Mouse (Mus musculus) brain, embryonic 14.5 days (tissue): Measurements from ENCODE around the gene Dtnb. TPM values are rescaled to one million over a fixed set of nuclear protein-coding genes. Genes with fewer than 3 reads are reported as not detected.

Experiments
- DNase-seq: peaks from one replicate; pipeline ENCODE4 v3.0.0-alpha.2; 2011; ENCODE audit warnings: low read depth
- CTCF ChIP-seq: fragments of 200-500 bp; IDR thresholded peaks from 2 replicates; pipeline ENCODE4 v1.5.1; 2012; ENCODE audit warnings: inconsistent platforms, mild to moderate bottlenecking, moderate library complexity, borderline replicate concordance; ENCODE audit not compliant: insufficient read depth, insufficient read length; ENCODE audit errors: extremely low read depth
- POLR2A ChIP-seq: fragments of 200-500 bp; IDR thresholded peaks from 2 replicates; pipeline ENCODE4 v1.6.1; 2012; ENCODE audit warnings: mild to moderate bottlenecking, inconsistent platforms, borderline replicate concordance; ENCODE audit not compliant: poor library complexity, insufficient read depth, insufficient read length, severe bottlenecking; ENCODE audit errors: extremely low read depth
- polyA plus RNA-seq: library from polyadenylated mRNA; depleted of rRNA; stranded (reverse); fragments of >200 nt; gene quantifications from 2 replicates; pipeline ENCODE4 v1.2.3, GENCODE M21; 2012; rRNA removed

Dtnb gene
- polyA plus RNA-seq, 1 experiment = 61.1 TPM

DNA sequence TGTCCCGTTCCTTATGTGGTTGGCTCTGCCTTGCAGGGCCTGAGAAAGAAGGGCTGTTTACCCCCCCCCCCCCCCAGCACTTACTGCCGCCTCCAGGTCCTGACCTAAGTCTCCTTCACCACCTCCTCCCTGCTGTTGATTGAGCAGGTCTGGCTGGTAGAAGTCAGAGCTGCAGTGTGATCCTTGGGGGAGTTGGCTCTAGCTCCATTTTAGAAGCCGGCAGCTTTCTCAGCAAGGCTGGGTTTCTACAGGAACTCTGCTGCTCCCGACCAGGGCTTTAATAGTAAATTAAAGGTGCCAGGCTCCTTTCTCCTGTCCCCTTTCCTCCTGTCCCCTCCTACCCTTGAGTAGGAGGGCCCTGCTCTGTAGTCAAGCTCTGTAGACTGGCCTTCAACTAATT lies 238.3 kb downstream of the Dtnb start:
- no peak for TF ChIP-seq POLR2A
- no peak for TF ChIP-seq CTCF
- no peak for DNase-seq

DNA sequence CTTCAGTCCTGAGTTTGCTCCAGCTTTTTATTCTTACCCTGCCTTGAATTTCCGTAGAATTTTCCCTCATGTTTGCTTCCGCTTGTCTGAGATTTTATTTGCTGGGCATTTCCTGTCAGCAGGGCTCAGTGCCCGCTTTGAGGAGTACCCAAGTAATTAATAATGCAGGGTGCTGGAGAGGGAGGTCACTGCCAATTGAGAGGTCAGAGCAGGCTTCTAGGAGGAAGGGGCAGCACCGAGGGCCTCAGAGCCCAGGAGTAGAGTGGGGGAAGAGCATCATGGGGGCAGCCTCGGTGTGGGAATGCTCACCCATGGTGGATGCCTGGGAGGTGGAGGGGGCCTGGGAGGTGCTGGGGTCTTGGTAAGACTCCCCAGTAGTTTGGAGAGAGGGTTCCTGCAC lies 239.4 kb downstream of the Dtnb start:
- no peak for DNase-seq
- no peak for TF ChIP-seq CTCF

DNA sequence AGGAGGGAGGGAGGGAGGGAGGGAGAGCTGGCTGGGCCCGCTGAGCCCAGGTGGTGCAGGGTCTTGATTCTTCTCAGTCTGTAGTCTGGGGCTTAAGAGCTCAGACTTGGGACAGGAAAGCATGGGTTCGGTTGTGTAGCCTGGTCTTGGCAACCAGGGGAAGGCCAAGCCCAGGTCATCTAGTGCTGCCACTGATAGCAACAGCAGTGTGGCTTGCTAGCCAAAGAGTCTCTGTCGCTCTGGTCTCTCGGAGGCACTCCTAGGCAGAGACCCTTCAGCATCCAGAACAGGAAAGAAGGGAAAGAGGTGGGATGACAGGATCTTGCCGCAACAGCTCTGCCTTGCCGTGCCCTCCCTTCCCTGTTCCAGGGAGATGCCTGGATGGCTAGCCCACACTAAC lies 240.1 kb downstream of the Dtnb start:
- TF ChIP-seq CTCF = no peak
- TF ChIP-seq POLR2A = no peak
- no peak for DNase-seq

DNA sequence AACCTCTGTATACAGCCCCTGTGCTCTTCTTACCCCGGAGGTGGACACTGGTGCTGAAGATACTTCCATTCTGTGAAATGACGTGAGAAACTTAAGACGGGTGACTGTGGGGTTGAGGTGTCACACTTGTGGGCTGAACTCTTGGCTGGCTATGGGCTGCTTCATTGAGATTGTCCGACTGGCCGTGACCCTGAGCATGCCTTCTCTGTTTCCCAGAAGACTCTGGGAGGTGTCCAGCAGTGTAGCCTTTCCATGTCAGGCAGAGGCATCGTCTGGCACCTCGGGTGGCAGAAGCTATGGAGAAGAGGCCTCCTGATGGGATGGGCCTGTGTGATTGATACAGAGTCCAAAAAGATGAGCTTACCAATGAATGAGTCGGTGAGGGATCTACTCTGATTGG lies 241.0 kb downstream of the Dtnb start:
- no peak for DNase-seq
- TF ChIP-seq CTCF = no peak
- TF ChIP-seq POLR2A = no peak

DNA sequence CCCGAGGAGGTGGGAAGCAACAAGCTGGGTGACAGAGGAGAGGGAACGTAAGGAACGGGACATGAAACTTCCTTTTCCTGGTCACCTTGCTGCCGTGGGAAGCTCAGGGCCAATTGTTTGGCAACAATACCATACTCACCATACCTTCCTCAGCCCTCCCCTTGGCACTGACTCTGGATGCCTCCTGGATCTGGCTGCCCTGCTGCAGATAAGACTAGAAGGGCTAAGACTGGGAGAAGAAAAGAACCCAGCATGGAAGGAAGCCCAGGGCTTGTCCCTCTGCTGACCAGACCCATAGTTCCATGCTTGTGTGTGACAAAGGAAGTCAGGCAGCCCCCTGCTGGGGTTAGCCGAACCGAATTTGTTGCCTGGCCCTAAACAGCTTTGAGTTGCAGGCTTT lies 243.2 kb downstream of the Dtnb start:
- no peak for DNase-seq
- TF ChIP-seq CTCF = no peak
- no peak for TF ChIP-seq POLR2A

DNA sequence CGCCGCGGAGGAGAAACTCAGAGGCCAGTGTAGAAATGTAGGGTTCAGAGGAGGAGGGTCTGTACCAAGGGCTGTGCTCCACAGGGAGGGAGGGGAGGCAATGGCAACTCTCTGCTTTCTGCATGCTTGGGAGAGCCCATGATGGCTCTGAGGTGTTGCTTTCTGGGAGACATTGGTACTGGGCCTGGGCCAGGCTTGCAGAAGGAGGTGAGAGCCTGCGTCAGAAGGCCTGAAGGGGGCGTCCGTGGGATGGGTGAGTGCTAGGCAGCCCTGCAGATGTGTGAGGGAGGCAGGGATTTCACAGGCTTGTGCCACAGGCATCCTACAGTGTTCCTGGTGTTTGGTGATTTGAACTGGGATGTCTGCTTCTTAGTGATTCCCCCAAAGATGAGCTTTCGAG lies 244.9 kb downstream of the Dtnb start:
- no peak for DNase-seq
- TF ChIP-seq POLR2A (no peak), CTCF (no peak)

DNA sequence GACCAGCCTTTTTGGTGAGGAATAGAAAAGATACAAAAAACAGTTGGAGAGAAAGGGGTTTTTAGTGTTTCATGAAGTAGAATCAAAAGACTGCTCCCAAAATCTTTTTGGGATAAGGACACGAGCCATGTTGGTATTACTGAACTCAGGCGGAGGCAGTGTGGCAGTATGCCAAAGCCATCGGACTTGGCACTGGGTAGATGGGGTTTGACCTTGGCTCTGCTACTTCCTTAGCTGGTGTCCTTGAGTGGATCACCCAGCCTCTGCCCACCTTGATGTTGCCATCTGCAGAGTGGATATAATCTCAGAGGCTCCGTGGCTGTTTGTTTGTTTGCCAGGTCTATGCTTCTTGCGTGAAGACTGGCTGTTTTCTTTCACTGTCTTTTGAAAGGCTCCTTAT lies 245.4 kb downstream of the Dtnb start:
- DNase-seq = no peak
- TF ChIP-seq POLR2A = no peak

DNA sequence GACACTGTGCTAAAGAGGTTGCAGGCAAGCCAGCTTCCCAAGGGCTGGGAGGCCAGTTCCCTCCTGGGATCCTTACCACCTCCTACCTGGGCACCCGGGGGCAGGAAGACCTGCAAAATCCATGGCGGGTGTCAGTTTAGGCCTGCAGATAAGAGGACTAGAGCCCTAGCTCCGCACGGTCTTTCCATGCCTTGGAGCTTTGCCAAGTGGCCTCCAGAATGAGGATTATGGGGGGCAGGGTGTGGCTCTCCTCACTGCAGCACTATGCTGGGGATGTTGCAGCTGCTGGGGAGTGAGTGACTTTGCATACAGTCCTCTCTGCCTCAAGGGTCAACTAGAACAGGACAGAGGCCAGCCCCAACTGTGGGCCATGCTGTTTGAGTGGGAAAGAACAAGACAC lies 247.7 kb downstream of the Dtnb start:
- TF ChIP-seq POLR2A (no peak), CTCF (no peak)
- DNase-seq = no peak

DNA sequence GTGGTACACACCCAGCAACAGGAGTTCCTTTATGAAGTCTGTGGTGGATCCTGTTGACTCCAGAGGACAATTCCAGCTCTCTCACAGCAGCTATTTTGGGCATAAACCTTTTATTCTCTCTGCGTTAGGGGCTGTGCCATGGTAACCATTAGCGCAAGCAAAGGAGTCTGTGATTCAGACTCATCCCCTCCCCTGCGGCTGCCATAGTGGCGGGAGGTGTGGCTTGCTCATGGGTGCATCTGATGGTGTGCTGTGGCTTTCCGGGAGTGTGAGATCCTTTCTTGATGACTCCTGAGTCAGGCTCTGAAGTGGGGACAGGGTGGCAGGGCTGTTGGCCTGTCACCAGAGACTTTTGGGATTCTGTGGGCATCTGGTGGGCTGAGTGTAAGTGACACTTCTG lies 251.2 kb downstream of the Dtnb start:
- DNase-seq = peak; percentile 45
- TF ChIP-seq CTCF (no peak), POLR2A (no peak)

DNA sequence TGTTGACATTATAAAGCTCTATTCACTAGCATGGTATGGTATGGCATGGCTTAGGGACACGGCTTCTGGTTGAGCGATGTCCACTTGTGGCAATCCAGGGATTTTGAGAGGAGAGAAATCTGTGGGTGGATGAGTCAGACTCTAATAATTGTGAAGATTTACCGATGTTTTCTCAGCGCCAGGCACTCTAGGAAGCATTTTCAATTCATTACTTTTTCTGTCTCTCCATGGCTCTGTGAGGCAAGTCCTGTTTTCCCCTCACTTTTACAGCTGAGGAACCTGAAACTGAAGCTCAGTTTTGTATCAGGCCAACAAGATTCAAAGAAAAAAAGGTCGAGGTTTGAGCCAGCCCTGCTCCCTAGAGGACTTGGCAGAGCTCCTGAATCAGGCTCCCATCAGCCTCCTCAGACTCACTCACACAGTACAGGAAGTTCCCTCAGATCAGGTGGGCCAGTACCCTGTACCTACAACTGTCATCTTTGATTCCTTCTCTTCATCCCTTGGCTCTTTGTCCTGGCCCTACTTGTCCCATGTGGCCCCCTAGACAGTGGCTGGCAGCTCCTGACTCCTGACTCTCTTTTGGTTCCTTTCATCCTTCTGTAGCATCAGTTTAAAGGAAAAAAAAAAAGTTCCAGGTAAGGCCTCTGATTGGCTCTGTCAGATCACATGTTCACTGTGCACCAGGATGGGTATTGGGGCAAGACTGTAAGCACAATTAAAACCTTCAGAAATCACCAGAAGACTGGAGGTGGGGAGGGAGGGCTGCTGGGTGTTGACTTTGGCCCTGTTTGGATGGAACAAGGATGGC lies 252.9 kb downstream of the Dtnb start:
- DNase-seq = no peak
- TF ChIP-seq CTCF (no peak), POLR2A (no peak)

DNA sequence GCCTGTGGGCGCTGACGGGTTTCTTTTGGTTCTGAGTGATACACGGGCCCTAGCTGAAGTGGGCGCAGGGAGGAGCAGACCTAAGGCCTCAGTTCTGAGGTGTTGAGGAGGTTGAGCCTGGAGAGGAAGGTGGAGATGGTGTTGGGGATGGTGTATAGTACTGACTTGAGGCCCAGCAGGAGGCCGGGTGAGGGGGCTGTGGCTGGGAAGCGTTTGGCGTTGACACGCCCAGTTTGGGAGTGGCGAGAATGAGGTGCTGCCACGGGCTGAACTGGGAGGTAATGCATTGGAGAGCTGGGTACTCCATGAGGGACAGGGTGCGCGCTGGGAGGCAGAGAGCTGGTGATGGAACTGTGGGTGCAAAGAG lies 253.5 kb downstream of the Dtnb start:
- DNase-seq = no peak
- TF ChIP-seq CTCF = no peak
- TF ChIP-seq POLR2A = no peak

DNA sequence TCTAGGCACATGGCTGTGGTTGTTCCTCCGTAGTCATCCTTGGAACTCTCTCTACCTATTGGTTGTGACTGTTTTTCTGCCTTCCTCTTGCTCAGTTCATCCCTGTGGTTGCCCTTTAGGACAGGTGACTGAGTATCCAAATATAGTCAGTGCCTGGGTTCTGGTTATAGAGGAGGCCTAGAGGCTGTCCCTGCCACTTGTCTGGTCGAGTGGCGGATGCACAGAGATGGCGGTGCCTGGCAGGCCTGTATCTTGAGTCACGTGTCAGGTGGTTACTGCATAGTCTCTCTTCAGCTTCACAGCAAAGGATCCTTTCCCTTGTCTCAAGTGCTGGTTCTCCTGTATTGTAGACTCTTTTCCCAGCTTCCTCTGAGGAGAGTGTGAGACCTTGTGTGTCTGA lies 255.6 kb downstream of the Dtnb start:
- DNase-seq = no peak
- TF ChIP-seq CTCF = no peak
- no peak for TF ChIP-seq POLR2A

Other genes starting within 250 kb of the Dtnb start
- gene Kif3c, start 207.2 kb upstream of the Dtnb start, polyA plus RNA-seq = 109 and 130 TPM in 2 replicates
- gene Asxl2, start 145.5 kb upstream of the Dtnb start, polyA plus RNA-seq = 9.5 and 13.1 TPM in 2 replicates
- 36.2 and 54.8 TPM in 2 replicates for gene Dnmt3a, start 233.6 kb downstream of the Dtnb start, polyA plus RNA-seq